Mouse (Mus musculus) embryonic facial prominence, embryonic 11.5 days (tissue): ENCODE measurements around the gene Pogk. TPM values are rescaled to one million over a fixed set of nuclear protein-coding genes. Genes with fewer than 3 reads are reported as not detected.

Experiments
- ATAC-seq: fragments of 200-750 bp; cut with Nextera tagmentation; replicated peaks from 2 replicates; pipeline ENCODE4 v1.8.0; 2017; ENCODE audit warnings: low read depth; ENCODE audit not compliant: insufficient number of reproducible peaks, low FRiP score, low TSS enrichment
- DNase-seq: peaks from one replicate; pipeline ENCODE4 v3.0.0-alpha.2; 2015; ENCODE audit warnings: low spot score
- H3K27ac ChIP-seq: fragments of 300-500 bp; sonication (generic); replicated peaks from 2 replicates; pipeline ENCODE4 v1.5.1; 2014; ENCODE audit warnings: mild to moderate bottlenecking, low read depth, low read length, control low read depth
- H3K27me3 ChIP-seq: fragments of 300-500 bp; sonication (generic); 2 replicates; pipeline ENCODE4 v1.6.1; 2014; ENCODE audit warnings: mild to moderate bottlenecking, low read length, moderate library complexity, mixed read lengths; ENCODE audit not compliant: control insufficient read depth, insufficient read depth
- H3K36me3 ChIP-seq: fragments of 300-500 bp; sonication (generic); replicated peaks from 2 replicates; pipeline ENCODE4 v1.6.1; 2014; ENCODE audit warnings: low read depth, mild to moderate bottlenecking, low read length, moderate library complexity, mixed read lengths; ENCODE audit not compliant: control insufficient read depth, insufficient read depth
- H3K4me1 ChIP-seq: fragments of 300-500 bp; sonication (generic); 2 replicates; pipeline ENCODE4 v1.6.1; 2014; ENCODE audit warnings: low read length, mixed read lengths; ENCODE audit not compliant: control insufficient read depth, insufficient read depth
- H3K4me2 ChIP-seq: fragments of 300-500 bp; sonication (generic); 2 replicates; pipeline ENCODE4 v1.6.1; 2014; ENCODE audit warnings: low read depth, mild to moderate bottlenecking, control low read depth, low read length, moderate library complexity
- H3K4me3 ChIP-seq: fragments of 300-500 bp; sonication (generic); 2 replicates; pipeline ENCODE4 v1.5.1; 2014; ENCODE audit warnings: low read depth, low read length, control low read depth
- H3K9ac ChIP-seq: fragments of 300-500 bp; sonication (generic); replicated peaks from 2 replicates; pipeline ENCODE4 v1.6.1; 2014; ENCODE audit warnings: mild to moderate bottlenecking, control low read depth, low read length
- H3K9me3 ChIP-seq: fragments of 300-500 bp; sonication (generic); replicated peaks from 2 replicates; pipeline ENCODE4 v1.6.1; 2016; ENCODE audit warnings: mild to moderate bottlenecking, low read length, inconsistent platforms, mixed read lengths; ENCODE audit not compliant: control insufficient read depth
- WGBS: fragments of 180-500 bp; shearing (Covaris S2); extraction: QIAGEN DNeasy Blood & Tissue Kit; methylation state at CpG from one replicate; pipeline ENCODE4 v1.1.7; 2014; 5-methylcytosine and 5-hydroxymethylcytosine counted together
- polyA plus RNA-seq: library from polyadenylated mRNA; unstranded; fragments of >200 nt; fragmentation: Nextera tagmentation; extraction: Ambion mirVana; gene quantifications from 2 replicates; pipeline ENCODE4 v1.2.1, GENCODE M21; 2014

Gene Pogk
- polyA plus RNA-seq, result 28.1 and 30.1 TPM in 2 replicates

DNA sequence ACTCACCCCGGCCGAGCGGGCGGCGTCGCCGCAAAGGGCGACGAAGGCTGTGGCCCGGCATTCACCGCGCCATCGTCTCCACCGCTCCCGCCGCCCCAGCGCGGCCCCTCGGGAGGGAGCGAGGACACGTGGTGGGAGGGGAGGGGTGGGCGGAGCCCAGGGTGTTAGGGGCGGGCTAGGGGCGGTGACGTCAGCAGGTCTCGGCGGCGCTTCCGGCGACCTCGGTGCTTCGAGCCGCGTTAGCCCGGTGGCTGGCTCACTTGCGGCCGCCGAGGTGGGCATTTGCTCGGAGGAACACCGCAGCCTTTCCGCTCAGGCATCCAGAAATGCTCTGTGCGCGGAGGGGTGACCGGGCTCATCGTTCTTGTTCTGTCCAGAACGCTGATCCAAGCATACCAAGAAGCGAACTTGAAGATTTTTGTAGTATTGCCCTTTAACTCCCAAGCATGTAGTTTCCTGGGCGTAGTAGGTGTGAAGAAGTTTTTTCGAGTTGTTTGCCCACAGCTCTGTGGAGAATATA is at the start of gene Pogk:
Gene Pogk, minus strand, starts transcription at position 163 of the 520 bp plus-strand sequence.
- Histone ChIP-seq H3K36me3 (no peaks in the 10 kb centered on the region), H3K4me2 (peak within 1 kb of the TSS; percentile 83), H3K9me3 (no peaks in the 10 kb centered on the region; the same call in 1 of the 2 replicates), H3K9ac (peak within 1 kb of the TSS; percentile 91), H3K27me3 (no peaks in the 10 kb centered on the region), H3K27ac (peak within 1 kb of the TSS; percentile 41; the same call in 1 of the 2 replicates), H3K4me3 (peak within 1 kb of the TSS; percentile 69), H3K4me1 (0 out of 2 replicates have a peak, but pooled peaks cover 2% of the 10 kb centered on the region)
- DNase-seq, result peak; percentile 93
- peak; percentile 88 for ATAC-seq
- 8% methylated on average over 35 of the region's 49 CpGs for WGBS

GRCm38 (mm10) chr1:166441992-166442391 is 32.3 kb upstream of the Pogk start:
- Histone ChIP-seq H3K9me3 (no peaks in the 10 kb centered on the region), H3K9ac (no peak overlapping the region), H3K4me3 (no peak overlapping the region), H3K27me3 (no peaks in the 10 kb centered on the region), H3K4me1 (no peaks in the 10 kb centered on the region), H3K27ac (no peak overlapping the region), H3K4me2 (no peak overlapping the region), H3K36me3 (no peaks in the 10 kb centered on the region)
- 91% methylated on average over 3 of the region's 3 CpGs for WGBS
- no peak for ATAC-seq
- no peak for DNase-seq

DNA sequence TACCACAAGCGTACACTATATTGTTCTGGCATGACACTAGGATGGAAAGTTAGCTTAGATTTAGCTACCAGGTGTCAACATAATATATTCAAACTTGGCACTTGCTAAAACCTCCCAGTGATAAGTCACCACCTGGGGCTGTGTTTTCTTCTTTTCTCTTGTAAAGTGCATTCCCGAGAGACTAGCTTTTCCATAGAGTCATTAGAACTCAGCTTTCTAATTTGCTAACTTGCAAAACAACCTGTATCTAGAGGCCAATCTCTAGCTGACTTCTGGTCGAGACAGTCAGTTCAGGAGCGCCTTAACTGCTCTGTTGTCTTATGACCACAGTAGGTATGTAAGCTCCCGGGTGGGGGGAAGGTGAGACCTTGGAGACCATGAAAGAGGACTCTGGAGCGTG is 29.8 kb upstream of the Pogk start:
- Histone ChIP-seq H3K27ac (no peak overlapping the region), H3K9me3 (no peaks in the 10 kb centered on the region), H3K4me3 (no peak overlapping the region), H3K36me3 (no peaks in the 10 kb centered on the region), H3K27me3 (no peaks in the 10 kb centered on the region), H3K9ac (no peak overlapping the region), H3K4me1 (no peaks in the 10 kb centered on the region), H3K4me2 (no peak overlapping the region)
- no peak for ATAC-seq
- 65% methylated on average over 6 of the region's 6 CpGs for WGBS
- no peak for DNase-seq

DNA sequence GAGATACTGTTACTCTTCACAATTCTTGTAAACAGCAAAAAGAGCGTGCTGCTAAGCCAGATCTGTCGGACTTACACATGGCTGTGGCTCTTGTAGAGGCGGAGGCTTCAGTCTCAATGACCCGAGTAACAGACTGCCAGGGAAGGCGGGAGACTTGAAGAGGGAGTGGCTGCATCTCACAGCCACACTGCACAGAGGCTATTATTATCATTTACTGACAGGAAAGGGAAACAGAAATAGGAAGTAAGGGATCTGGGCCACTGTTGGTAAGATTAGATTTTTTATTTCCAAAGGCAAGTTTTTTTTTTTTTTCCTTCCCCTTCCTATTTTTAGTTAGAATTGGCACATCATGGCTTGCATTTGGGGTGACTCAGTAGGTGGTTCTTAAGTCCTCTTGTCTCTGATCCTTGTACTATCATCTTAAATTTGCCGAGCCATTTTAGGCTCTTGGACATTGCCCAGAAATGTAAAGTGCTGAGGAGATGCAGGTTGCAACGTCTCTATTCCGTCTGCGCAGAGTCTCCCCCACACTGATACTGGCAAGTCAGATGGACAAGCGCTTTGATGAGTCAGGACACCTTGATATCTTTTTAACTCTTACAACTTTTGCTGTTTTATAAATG is 20.3 kb upstream of the Pogk start:
- H3K36me3 ChIP-seq, result no peaks in the 10 kb centered on the region
- no peak overlapping the region for H3K27ac ChIP-seq
- no peak overlapping the region for H3K4me2 ChIP-seq
- no peak overlapping the region for H3K9ac ChIP-seq
- H3K4me3 ChIP-seq, result no peak overlapping the region
- no peaks in the 10 kb centered on the region for H3K9me3 ChIP-seq
- no peak for ATAC-seq
- no peaks in the 10 kb centered on the region for H3K4me1 ChIP-seq
- no peaks in the 10 kb centered on the region for H3K27me3 ChIP-seq
- peak; percentile 25 for DNase-seq
- 66% methylated on average over 10 of the region's 10 CpGs for WGBS

DNA sequence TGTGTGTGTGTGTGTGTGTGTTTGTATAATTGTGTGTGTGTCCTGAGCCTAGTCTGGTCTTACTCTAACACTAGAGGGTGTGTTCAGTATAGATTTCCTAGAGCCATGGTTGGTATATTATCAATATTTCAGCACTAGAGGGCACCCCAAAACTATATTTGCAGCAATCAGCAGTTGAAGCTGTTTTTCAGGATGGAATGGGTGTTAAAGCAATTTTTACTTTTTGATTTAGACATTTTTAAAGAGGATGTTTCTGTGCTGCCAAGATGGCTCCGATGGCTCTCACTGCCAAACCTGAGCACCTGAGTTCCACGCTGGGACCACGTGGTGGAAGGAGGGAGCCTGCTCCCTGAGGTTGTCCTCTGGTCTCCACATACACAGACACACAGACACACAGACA is 19.4 kb upstream of the Pogk start:
- ATAC-seq, result no peak
- DNase-seq, result peak; percentile 63
- Histone ChIP-seq H3K36me3 (no peaks in the 10 kb centered on the region), H3K27ac (no peak overlapping the region), H3K4me1 (no peaks in the 10 kb centered on the region), H3K4me3 (no peak overlapping the region), H3K9me3 (no peaks in the 10 kb centered on the region), H3K27me3 (no peaks in the 10 kb centered on the region), H3K4me2 (no peak overlapping the region), H3K9ac (no peak overlapping the region)
- 71% methylated on average over 3 of the region's 3 CpGs for WGBS

GRCm38 (mm10) chr1:166412266-166412665 is 2.6 kb upstream of the Pogk start:
- no peak overlapping the region for H3K4me3 ChIP-seq
- H3K27ac ChIP-seq, result no peak overlapping the region
- 80% methylated on average over 3 of the region's 3 CpGs for WGBS
- H3K9ac ChIP-seq, result no peak overlapping the region
- no peaks in the 10 kb centered on the region for H3K27me3 ChIP-seq
- DNase-seq (no peak), ATAC-seq (no peak)
- no peak overlapping the region for H3K4me2 ChIP-seq
- 0 out of 2 replicates have a peak, but pooled peaks cover 2% of the 10 kb centered on the region for H3K4me1 ChIP-seq
- no peaks in the 10 kb centered on the region for H3K36me3 ChIP-seq
- H3K9me3 ChIP-seq, result no peaks in the 10 kb centered on the region; the same call in 1 of the 2 replicates

GRCm38 (mm10) chr1:166411541-166411940 is 1.9 kb upstream of the Pogk start:
- 90% methylated on average over 1 of the region's 1 CpGs for WGBS
- H3K36me3 ChIP-seq, result no peaks in the 10 kb centered on the region
- no peak overlapping the region for H3K4me2 ChIP-seq
- no peaks in the 10 kb centered on the region; the same call in 1 of the 2 replicates for H3K9me3 ChIP-seq
- no peaks in the 10 kb centered on the region for H3K27me3 ChIP-seq
- H3K4me3 ChIP-seq, result no peak overlapping the region
- H3K4me1 ChIP-seq, result 0 out of 2 replicates have a peak, but pooled peaks cover 2% of the 10 kb centered on the region
- H3K27ac ChIP-seq, result no peak overlapping the region
- H3K9ac ChIP-seq, result no peak overlapping the region
- ATAC-seq (no peak), DNase-seq (no peak)

GRCm38 (mm10) chr1:166409177-166409700 is 424 bp downstream of the Pogk start:
- Histone ChIP-seq H3K27me3 (no peaks in the 10 kb centered on the region), H3K36me3 (no peaks in the 10 kb centered on the region), H3K27ac (0 out of 2 replicates have a peak overlapping the region, but pooled peaks have one; percentile 41), H3K4me3 (peak overlapping the region; percentile 69), H3K4me1 (0 out of 2 replicates have a peak, but pooled peaks cover 2% of the 10 kb centered on the region), H3K4me2 (peak overlapping the region; percentile 83), H3K9me3 (no peaks in the 10 kb centered on the region; the same call in 1 of the 2 replicates), H3K9ac (peak overlapping the region; percentile 91)
- DNase-seq, result peak; percentile 39
- WGBS, result 4% methylated on average over 21 of the region's 45 CpGs
- peak; percentile 67 for ATAC-seq
